Mouse (Mus musculus) MEL (cell line): ENCODE measurements around the gene Mark1.

ENCODE experiments used
- CTCF ChIP-seq, 3 experiments: IDR thresholded peaks in 2 of 3; conservative IDR thresholded peaks in 1 of 3; 2 replicates each; pipeline ENCODE4 v1.5.1; 2011 to 2012; ENCODE audit warnings: low read length in 3 of 3, low read depth in 2 of 3, mild to moderate bottlenecking in 2 of 3, improper control_type of control experiment in 1 of 3, inconsistent platforms in 1 of 3, mixed read lengths in 1 of 3, moderate library complexity in 1 of 3; ENCODE audit not compliant: control insufficient read depth in 1 of 3, insufficient read depth in 1 of 3, poor library complexity in 1 of 3, severe bottlenecking in 1 of 3
- E2F4 ChIP-seq: IDR thresholded peaks from 2 replicates; pipeline ENCODE4 v1.6.1; 2011; ENCODE audit warnings: low read depth, low read length, improper control_type of control experiment, borderline replicate concordance
- EP300 ChIP-seq, 2 experiments: IDR thresholded peaks; 2 replicates each; pipeline ENCODE4 v1.6.1; 2011; ENCODE audit warnings: improper control_type of control experiment in 2 of 2, low read length in 2 of 2, low read depth in 1 of 2, mild to moderate bottlenecking in 1 of 2
- ETS1 ChIP-seq: IDR thresholded peaks from 2 replicates; pipeline ENCODE4 v1.6.1; 2012; ENCODE audit warnings: low read depth, mild to moderate bottlenecking, inconsistent platforms, low read length, improper control_type of control experiment, moderate library complexity
- GATA1 ChIP-seq: IDR thresholded peaks from 2 replicates; pipeline ENCODE4 v1.6.1; 2011; ENCODE audit warnings: low read depth, low read length, improper control_type of control experiment
- MAX ChIP-seq: IDR thresholded peaks from 2 replicates; pipeline ENCODE4 v1.6.1; 2011; ENCODE audit warnings: low read length, improper control_type of control experiment
- POLR2A ChIP-seq, 2 experiments: IDR thresholded peaks; 2 replicates each; pipeline ENCODE4 v1.6.1; 2011 to 2012; ENCODE audit warnings: low read length in 2 of 2, mild to moderate bottlenecking in 2 of 2, control low read depth in 1 of 2, improper control_type of control experiment in 1 of 2, low read depth in 1 of 2, moderate library complexity in 1 of 2; ENCODE audit not compliant: control insufficient read depth in 1 of 2, insufficient read depth in 1 of 2, poor library complexity in 1 of 2
- POLR2AphosphoS5 ChIP-seq: IDR thresholded peaks from 2 replicates; pipeline ENCODE4 v1.6.1; 2012; ENCODE audit warnings: low read depth, borderline replicate concordance, mild to moderate bottlenecking, inconsistent platforms, low read length, moderate library complexity, mixed read lengths
- UBTF ChIP-seq: IDR thresholded peaks from 2 replicates; pipeline ENCODE4 v1.6.1; 2012; ENCODE audit warnings: low read depth, mild to moderate bottlenecking, inconsistent platforms, low read length, improper control_type of control experiment, moderate library complexity, borderline replicate concordance; ENCODE audit not compliant: insufficient read depth
- ZC3H11A ChIP-seq: IDR thresholded peaks from 2 replicates; pipeline ENCODE4 v1.6.1; 2012; ENCODE audit warnings: low read depth, mild to moderate bottlenecking, inconsistent platforms, low read length, improper control_type of control experiment
- ZNF384 ChIP-seq: IDR thresholded peaks from 2 replicates; pipeline ENCODE4 v1.6.1; 2012; ENCODE audit warnings: low read depth, mild to moderate bottlenecking, inconsistent platforms, low read length, improper control_type of control experiment

DNA sequence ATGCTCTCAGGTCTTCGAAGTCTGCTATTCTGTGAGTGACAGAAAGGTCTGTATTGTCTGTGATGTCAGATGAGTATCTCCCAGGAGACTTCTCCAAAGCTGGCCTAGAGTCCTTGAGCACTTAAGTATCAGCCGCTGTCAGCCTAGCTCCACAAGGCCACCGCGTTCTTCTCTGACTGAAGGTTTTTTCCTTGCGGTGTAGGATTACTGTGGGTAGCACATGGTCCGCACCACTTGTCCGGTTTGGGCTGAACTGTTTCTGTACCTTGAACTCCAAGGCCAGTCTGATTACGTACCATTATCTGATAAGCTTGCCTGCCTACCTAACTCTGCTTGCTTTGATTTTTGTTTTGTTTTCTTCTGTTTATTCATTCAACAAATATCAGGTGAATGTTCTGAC lies 47.1 kb upstream of the Mark1 start:
- TF ChIP-seq EP300 (IDR thresholded peaks at IDR 0.05; ENCODE audit: low read depth in 1 of 2, low read length in 2 of 2) (no peak), CTCF (IDR thresholded peaks at IDR 0.05 in 2 of 3, conservative IDR thresholded peaks at IDR 0.05 in 1 of 3; ENCODE audit: control insufficient read depth in 1 of 3, insufficient read depth in 1 of 3, low read depth in 2 of 3, low read length in 3 of 3, poor library complexity in 1 of 3, severe bottlenecking in 1 of 3) (no peak), MAX (no peak), GATA1 (no peak), E2F4 (no peak), UBTF (no peak), POLR2AphosphoS5 (no peak), ZNF384 (no peak), ZC3H11A (no peak), POLR2A (IDR thresholded peaks at IDR 0.05; ENCODE audit: control insufficient read depth in 1 of 2, insufficient read depth in 1 of 2, low read depth in 1 of 2, low read length in 2 of 2, poor library complexity in 1 of 2) (no peak), ETS1 (no peak)
